Mouse (Mus musculus) splenic B cell, adult 2 months (primary cell): ENCODE data around the gene Nhej1.

Source experiments
- DNase-seq: peaks from one replicate; pipeline ENCODE4 v3.0.0-alpha.2; 2011; ENCODE audit warnings: low read depth, low spot score
- H3K27me3 ChIP-seq: 2 replicates; pipeline ENCODE4 v1.6.1; 2012; ENCODE audit warnings: mild to moderate bottlenecking, low read length, moderate library complexity, mixed read lengths; ENCODE audit not compliant: control insufficient read depth, poor library complexity, insufficient read depth, severe bottlenecking
- H3K36me3 ChIP-seq: 2 replicates; pipeline ENCODE4 v1.6.1; 2012; ENCODE audit warnings: mild to moderate bottlenecking, low read length, moderate library complexity, mixed read lengths; ENCODE audit not compliant: control insufficient read depth, poor library complexity, insufficient read depth, severe bottlenecking

Nhej1 gene

GRCm38 (mm10) chr1:74947986-74948670, 176.9 kb downstream of the Nhej1 start:
- Histone ChIP-seq H3K27me3 (no peaks in the 10 kb centered on the region; the same call in none of the 2 replicates), H3K36me3 (no peaks in the 10 kb centered on the region)
- DNase-seq, result no peak

DNA sequence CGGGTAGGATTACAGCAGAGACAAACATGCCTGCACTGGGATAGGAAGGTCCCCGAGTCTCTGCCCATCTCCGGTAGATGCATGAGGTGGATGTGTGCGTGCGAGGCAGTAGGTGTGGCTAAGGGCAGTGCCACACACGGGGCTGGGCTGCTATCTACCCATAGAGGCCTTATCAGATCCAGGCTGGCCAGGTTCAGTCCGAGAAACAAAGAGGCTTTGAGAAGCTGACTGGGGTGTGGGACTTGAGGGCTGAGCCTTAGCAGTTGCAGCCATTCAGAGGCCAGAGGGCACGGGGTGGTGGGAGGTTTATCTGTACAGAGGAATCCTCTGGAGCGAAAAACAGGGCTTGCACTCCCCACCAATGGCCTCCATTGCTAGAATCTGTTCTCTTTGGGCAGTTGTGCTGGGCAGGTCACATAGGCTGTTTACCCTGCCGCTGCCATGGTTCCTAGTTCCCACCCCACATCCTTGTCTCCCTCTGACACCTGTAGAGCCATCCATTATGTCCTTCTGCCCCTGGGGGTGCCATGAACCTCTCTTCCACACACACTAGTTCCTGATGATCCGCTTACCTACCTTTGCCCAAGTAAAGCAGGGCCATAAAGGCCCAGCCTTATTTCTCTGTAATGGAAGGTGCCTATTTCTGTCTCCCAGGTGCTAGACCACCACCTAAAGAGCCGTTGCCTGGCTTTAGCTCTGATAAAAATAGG, 183.2 kb downstream of the Nhej1 start:
- H3K36me3 ChIP-seq, result no peaks in the 10 kb centered on the region
- no peaks in the 10 kb centered on the region for H3K27me3 ChIP-seq
- DNase-seq, result no peak

- DNase-seq, result no peak
- Histone ChIP-seq H3K27me3 (peaks cover 2% of the 10 kb centered on the region; the same call in 1 of the 2 replicates), H3K36me3 (no peaks in the 10 kb centered on the region)
Observed at GRCm38 (mm10) chr1:74939762-74940161, 185.2 kb downstream of the Nhej1 start.

DNA sequence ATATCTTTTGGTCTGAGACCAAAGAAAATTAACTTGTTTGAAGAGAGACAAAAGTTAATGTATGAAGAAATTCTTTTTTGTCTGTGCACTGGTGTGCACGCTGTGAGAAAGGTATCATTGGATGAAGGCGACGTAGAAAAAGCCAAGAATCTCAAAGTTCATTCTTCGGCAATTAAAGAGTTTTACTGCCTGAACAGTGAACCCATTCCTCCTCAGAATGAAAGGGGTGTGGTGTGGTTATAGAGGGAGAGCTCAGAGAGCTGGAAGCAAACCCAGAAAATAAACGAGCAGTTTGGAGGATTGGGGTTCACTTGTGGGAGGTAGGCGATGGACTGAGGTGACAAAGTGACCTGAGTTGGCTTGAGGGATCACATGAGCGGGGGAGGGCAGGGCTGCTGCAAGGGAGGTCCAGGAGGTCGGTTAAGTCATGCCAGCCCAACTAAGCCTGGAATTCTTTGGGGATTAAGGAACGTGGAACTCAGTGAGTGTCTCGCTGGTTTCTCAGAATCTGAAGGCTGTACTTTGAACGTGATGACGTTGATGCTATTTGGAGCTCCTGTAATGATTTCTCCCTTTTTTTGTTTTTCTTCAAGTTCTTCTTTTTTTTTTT, 188.7 kb downstream of the Nhej1 start:
- Histone ChIP-seq H3K27me3 (peaks cover 2% of the 10 kb centered on the region; the same call in 1 of the 2 replicates), H3K36me3 (no peaks in the 10 kb centered on the region)
- DNase-seq, result no peak

- Histone ChIP-seq H3K27me3 (peaks cover 2% of the 10 kb centered on the region; the same call in 1 of the 2 replicates), H3K36me3 (no peaks in the 10 kb centered on the region)
- no peak for DNase-seq
Observed at GRCm38 (mm10) chr1:74935402-74935801, 189.6 kb downstream of the Nhej1 start, which contains the start of gene Cfap65. Gene Cfap65 (minus strand): TSS chr1:74935599.

- Histone ChIP-seq H3K27me3 (no peaks in the 10 kb centered on the region), H3K36me3 (no peaks in the 10 kb centered on the region)
- no peak for DNase-seq
Observed at GRCm38 (mm10) chr1:74927621-74928296, 197.2 kb downstream of the Nhej1 start.

GRCm38 (mm10) chr1:74926721-74927120, 198.3 kb downstream of the Nhej1 start:
- H3K27me3 ChIP-seq, result no peaks in the 10 kb centered on the region
- DNase-seq, result no peak
- no peaks in the 10 kb centered on the region for H3K36me3 ChIP-seq

DNA sequence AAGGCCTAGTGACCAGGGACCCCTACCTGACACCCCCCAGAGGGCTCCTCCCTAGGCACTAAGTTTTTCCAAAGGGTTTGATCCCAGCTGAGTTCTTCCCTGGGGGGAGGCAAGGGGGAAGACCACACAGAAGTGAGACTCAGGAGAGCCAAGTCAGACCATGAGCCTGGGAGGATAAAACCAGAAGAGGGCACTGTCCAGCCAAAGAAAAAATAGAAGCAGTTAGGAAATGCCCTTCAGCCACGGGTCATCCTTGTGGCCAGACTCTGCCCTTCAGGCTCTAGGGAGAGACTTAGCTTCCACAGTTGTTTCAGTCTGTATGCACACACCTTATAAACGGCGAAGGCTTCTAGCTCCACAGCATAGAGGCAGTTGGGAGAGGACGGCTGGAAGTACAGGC, 200.5 kb downstream of the Nhej1 start:
- no peaks in the 10 kb centered on the region for H3K36me3 ChIP-seq
- DNase-seq, result no peak
- H3K27me3 ChIP-seq, result no peaks in the 10 kb centered on the region
